Mouse (Mus musculus) heart, adult 2 months (tissue): Measurements from ENCODE around the gene Gpr176.

Source experiments
- CTCF ChIP-seq: fragments of 200-600 bp; IDR thresholded peaks from 2 replicates; pipeline ENCODE4 v1.8.1; 2022; ENCODE audit warnings: antibody characterized with exemption, mild to moderate bottlenecking, moderate library complexity
- POLR2A ChIP-seq: fragments of 200-500 bp; IDR thresholded peaks from 2 replicates; pipeline ENCODE4 v1.6.1; 2011; ENCODE audit warnings: mild to moderate bottlenecking, low read depth, low read length, control low read depth; ENCODE audit not compliant: insufficient read depth

DNA sequence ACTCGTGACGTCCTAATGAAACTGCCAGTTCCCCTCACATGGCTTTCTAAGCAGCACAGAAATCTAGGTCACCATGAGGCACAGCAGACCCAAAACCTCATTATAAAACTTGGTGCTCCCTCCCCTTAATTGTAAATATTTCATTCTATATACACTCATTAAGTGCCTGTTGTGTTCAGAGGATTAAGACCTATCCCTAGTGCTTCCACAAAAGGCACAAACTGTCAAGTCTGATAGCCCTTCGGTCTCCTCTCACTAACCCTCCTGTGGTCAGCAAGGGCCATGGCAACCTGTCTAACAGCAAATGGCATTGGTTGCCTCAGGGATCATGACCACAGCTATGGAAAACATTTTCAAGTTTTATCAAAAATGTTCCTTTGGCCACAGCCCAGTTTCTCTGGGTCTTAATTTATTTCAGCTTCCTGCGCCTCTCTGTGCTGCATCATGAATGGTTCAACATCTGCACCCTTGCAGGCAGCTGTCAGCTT is 19.3 kb downstream of the Gpr176 start:
- no peak for TF ChIP-seq CTCF
- no peak for TF ChIP-seq POLR2A
